11 mouse cellular contexts compared by ENCODE assay signal in genomic region chr1:193167746-193168145, GRCm38 (mm10). TPM values are rescaled to one million over a fixed set of nuclear protein-coding genes. Genes with fewer than 3 reads are reported as not detected.
DNase-seq lines count a peak whose midpoint lies in the region; ATAC-seq and TF ChIP-seq lines count a peak whose summit lies in the region.
"Had no signal": no experiment of that assay in that cellular context is flagged by ENCODE, and none has a peak within 500 bp of the region (broad histone marks: within the 10 kb centered on the region; RNA-seq: fewer than 3 reads in every experiment).

A130010J15Rik (plus strand) TSS chr1:193168046.

- H3K9ac ChIP-seq in hindbrain, postnatal 0 days (replicated peaks; ENCODE audit: low read length): no peak within 1 kb of the TSS
- H3K9ac ChIP-seq in forebrain, embryonic 13.5 days: no peak within 1 kb of the TSS
- H3K9ac ChIP-seq in limb, embryonic 15.5 days: no peak within 1 kb of the TSS

- H3K36me3 ChIP-seq in hindbrain, embryonic 10.5 days: no peaks in the 10 kb centered on the region
- H3K36me3 ChIP-seq in hindbrain, postnatal 0 days (ENCODE audit: insufficient read depth, low read length): no peaks in the 10 kb centered on the region
- H3K36me3 ChIP-seq in G1E (replicated peaks): peaks cover 4% of the 10 kb centered on the region
- no peaks in the 10 kb centered on the region for H3K36me3 ChIP-seq in forebrain, embryonic 13.5 days (ENCODE audit: poor library complexity, severe bottlenecking)
- H3K36me3 ChIP-seq in limb, embryonic 15.5 days: no peaks in the 10 kb centered on the region

- no peak for ATAC-seq in hindbrain, postnatal 0 days
- ATAC-seq in G1E (ENCODE audit: extremely low read depth, insufficient number of reproducible peaks, low FRiP score, poor library complexity, severe bottlenecking): no peak
- ATAC-seq in forebrain, embryonic 13.5 days: no peak
- ATAC-seq in limb, embryonic 15.5 days (ENCODE audit: insufficient number of reproducible peaks, low FRiP score, low TSS enrichment, low read depth): no peak
- ATAC-seq in cerebellum, adult (ENCODE audit: insufficient number of reproducible peaks, low FRiP score, low TSS enrichment): no peak

- H3K4me2 ChIP-seq in hindbrain, postnatal 0 days (ENCODE audit: low read depth, low read length): no peak within 1 kb of the TSS
- H3K4me2 ChIP-seq in forebrain, embryonic 13.5 days: no peak within 1 kb of the TSS
- H3K4me2 ChIP-seq in limb, embryonic 15.5 days: no peak within 1 kb of the TSS

- no peak for TF ChIP-seq CTCF in hindbrain, postnatal 0 days (IDR thresholded peaks at IDR 0.05; ENCODE audit: low read depth)
- no peak for TF ChIP-seq CTCF in G1E (IDR thresholded peaks at IDR 0.05; ENCODE audit: low read depth, low read length)

- H3K27ac ChIP-seq in hindbrain, embryonic 10.5 days: no peak within 1 kb of the TSS
- H3K27ac ChIP-seq in hindbrain, postnatal 0 days: no peak within 1 kb of the TSS
- no peak within 1 kb of the TSS for H3K27ac ChIP-seq in forebrain, embryonic 13.5 days
- no peak within 1 kb of the TSS for H3K27ac ChIP-seq in limb, embryonic 15.5 days

- 91% methylated on average over 3 of the region's 3 CpGs for WGBS in hindbrain, embryonic 10.5 days
- WGBS in hindbrain, postnatal 0 days: 92% methylated on average over 3 of the region's 3 CpGs
- 96% methylated on average over 3 of the region's 3 CpGs for WGBS in forebrain, embryonic 13.5 days
- 93% methylated on average over 3 of the region's 3 CpGs for WGBS in limb, embryonic 15.5 days

- no peaks in the 10 kb centered on the region for H3K27me3 ChIP-seq in hindbrain, embryonic 10.5 days (ENCODE audit: insufficient read depth, poor library complexity, severe bottlenecking)
- H3K27me3 ChIP-seq in hindbrain, postnatal 0 days (ENCODE audit: insufficient read depth, low read length): no peaks in the 10 kb centered on the region
- H3K27me3 ChIP-seq in G1E (ENCODE audit: insufficient read depth, low read length): peaks cover 47% of the 10 kb centered on the region
- H3K27me3 ChIP-seq in forebrain, embryonic 13.5 days: no peaks in the 10 kb centered on the region
- no peaks in the 10 kb centered on the region for H3K27me3 ChIP-seq in limb, embryonic 15.5 days

- DNase-seq in hindbrain, embryonic 10.5 days (ENCODE audit: low spot score): no peak
- DNase-seq in hindbrain, postnatal 0 days (ENCODE audit: low spot score): no peak
- no peak for DNase-seq in G1E (ENCODE audit: low spot score)
- DNase-seq in right cerebral cortex, postnatal 25 days: no peak
- DNase-seq in gastrocnemius, postnatal 10 days: no peak
- DNase-seq: adrenal gland, adult 2 months; cerebellum, adult 9-10 months; right cerebral cortex, adult 18-20 months had no signal

- H3K4me3 ChIP-seq in hindbrain, embryonic 10.5 days: no peak within 1 kb of the TSS
- no peak within 1 kb of the TSS for H3K4me3 ChIP-seq in hindbrain, postnatal 0 days (ENCODE audit: low read length)
- no peak within 1 kb of the TSS for H3K4me3 ChIP-seq in G1E (ENCODE audit: low read depth, low read length)
- H3K4me3 ChIP-seq in forebrain, embryonic 13.5 days: no peak within 1 kb of the TSS
- H3K4me3 ChIP-seq in limb, embryonic 15.5 days: no peak within 1 kb of the TSS

- peaks cover 13% of the 10 kb centered on the region for H3K4me1 ChIP-seq in hindbrain, embryonic 10.5 days (replicated peaks)
- peaks cover 12% of the 10 kb centered on the region for H3K4me1 ChIP-seq in hindbrain, postnatal 0 days (ENCODE audit: insufficient read depth, low read length)
- peaks cover 13% of the 10 kb centered on the region for H3K4me1 ChIP-seq in G1E (ENCODE audit: insufficient read depth, low read depth, low read length)
- H3K4me1 ChIP-seq in forebrain, embryonic 13.5 days: peaks cover 22% of the 10 kb centered on the region
- peaks cover 13% of the 10 kb centered on the region for H3K4me1 ChIP-seq in limb, embryonic 15.5 days

- no peaks in the 10 kb centered on the region for H3K9me3 ChIP-seq in hindbrain, embryonic 10.5 days
- H3K9me3 ChIP-seq in hindbrain, postnatal 0 days (ENCODE audit: low read length): no peaks in the 10 kb centered on the region
- H3K9me3 ChIP-seq in G1E (replicated peaks): no peaks in the 10 kb centered on the region
- H3K9me3 ChIP-seq in forebrain, embryonic 13.5 days (replicated peaks): no peaks in the 10 kb centered on the region
- no peaks in the 10 kb centered on the region for H3K9me3 ChIP-seq in limb, embryonic 15.5 days

RNA-seq across cellular contexts. Expression of gene A130010J15Rik, which starts in this region (rescaled TPM):
- 13.8 and 17.7 TPM in 2 replicates for polyA plus RNA-seq in hindbrain, embryonic 10.5 days (2016; fragmentation: Nextera tagmentation; extraction: Ambion mirVana)
- 11.2 and 14.8 TPM in 2 replicates for total RNA-seq in hindbrain, postnatal 0 days (2014; rRNA removed)
- polyA plus RNA-seq in hindbrain, postnatal 0 days (2015; fragmentation: Nextera tagmentation; extraction: Ambion mirVana): 8.7 and 8.9 TPM in 2 replicates
- total RNA-seq in G1E (2014; fragmentation: Nextera tagmentation): 6.5 and 10.2 TPM in 2 replicates
- total RNA-seq in G1E (2017): 15.5 and 18.9 TPM in 2 replicates
- polyA plus RNA-seq in G1E (2012): 1.7 and 2.2 TPM in 2 replicates
- 12.2 and 14.5 TPM in 2 replicates for polyA plus RNA-seq in forebrain, embryonic 13.5 days (2015; fragmentation: Nextera tagmentation; extraction: Ambion mirVana)
- polyA plus RNA-seq in limb, embryonic 15.5 days (2015; fragmentation: Nextera tagmentation; extraction: Ambion mirVana): 16.5 and 18.1 TPM in 2 replicates
- total RNA-seq in gastrocnemius, postnatal 10 days (2021): 1 to 10 TPM; 3.8 to 5.3 TPM
